28 mouse cellular contexts compared by ENCODE assay signal in genomic region chr2:85144908-85145307, GRCm38 (mm10). TPM values are rescaled to one million over a fixed set of nuclear protein-coding genes. Genes with fewer than 3 reads are reported as not detected.
"Had no signal": no experiment of that assay in that cellular context is flagged by ENCODE, and none has a peak within 500 bp of the region (broad histone marks: within the 10 kb centered on the region; RNA-seq: fewer than 3 reads in every experiment).

No protein-coding gene starts in this region.

- H3K4me3 ChIP-seq: embryonic facial prominence, embryonic 10.5 days; embryonic facial prominence, embryonic 12.5 days; embryonic facial prominence, embryonic 13.5 days; embryonic facial prominence, embryonic 15.5 days; erythroblast, embryonic 14.5 days; forebrain, embryonic 10.5 days; forebrain, embryonic 12.5 days; forebrain, embryonic 13.5 days; forebrain, embryonic 15.5 days; gastrocnemius, adult 2 months; heart, adult 2 months had no signal

- H3K36me3 ChIP-seq: embryonic facial prominence, embryonic 10.5 days; embryonic facial prominence, embryonic 12.5 days; embryonic facial prominence, embryonic 13.5 days; embryonic facial prominence, embryonic 15.5 days; forebrain, embryonic 10.5 days; forebrain, embryonic 12.5 days; forebrain, embryonic 15.5 days had no signal

- DNase-seq: cerebellum, adult 2 months; cerebellum, adult 8-10 months; cerebellum, adult 9-10 months; cerebellum, adult 9-11 months; cerebellum, postnatal 10 days; cerebellum, postnatal 14 days; cerebellum, postnatal 25 days; cerebellum, postnatal 36 days; embryo, embryonic 11 days; forebrain, postnatal 0 days; gastrocnemius, adult 2 months; gastrocnemius, postnatal 10 days; gastrocnemius, postnatal 14 days; gastrocnemius, postnatal 25 days; gastrocnemius, postnatal 36 days; heart, adult 2 months had no signal

- H3K4me1 ChIP-seq: embryonic facial prominence, embryonic 10.5 days; embryonic facial prominence, embryonic 12.5 days; embryonic facial prominence, embryonic 13.5 days; embryonic facial prominence, embryonic 15.5 days; forebrain, embryonic 10.5 days; forebrain, embryonic 12.5 days; forebrain, embryonic 13.5 days; forebrain, embryonic 15.5 days had no signal

- H3K4me2 ChIP-seq: embryonic facial prominence, embryonic 12.5 days; embryonic facial prominence, embryonic 13.5 days; embryonic facial prominence, embryonic 15.5 days; forebrain, embryonic 12.5 days; forebrain, embryonic 13.5 days; forebrain, embryonic 15.5 days had no signal

- H3K27me3 ChIP-seq: embryonic facial prominence, embryonic 12.5 days; embryonic facial prominence, embryonic 13.5 days; embryonic facial prominence, embryonic 15.5 days; forebrain, embryonic 12.5 days; forebrain, embryonic 13.5 days; forebrain, embryonic 15.5 days had no signal

- ATAC-seq: forebrain, embryonic 13.5 days; forebrain, embryonic 14.5 days; forebrain, embryonic 15.5 days; forebrain, embryonic 16.5 days; forebrain, postnatal 0 days had no signal

- H3K9me3 ChIP-seq: embryonic facial prominence, embryonic 10.5 days; embryonic facial prominence, embryonic 12.5 days; embryonic facial prominence, embryonic 13.5 days; embryonic facial prominence, embryonic 15.5 days; forebrain, embryonic 10.5 days; forebrain, embryonic 12.5 days; forebrain, embryonic 13.5 days; forebrain, embryonic 15.5 days had no signal

- H3K27ac ChIP-seq: embryonic facial prominence, embryonic 10.5 days; embryonic facial prominence, embryonic 12.5 days; embryonic facial prominence, embryonic 13.5 days; embryonic facial prominence, embryonic 15.5 days; forebrain, embryonic 10.5 days; forebrain, embryonic 12.5 days; forebrain, embryonic 13.5 days; forebrain, embryonic 15.5 days; gastrocnemius, adult 2 months; heart, adult 2 months had no signal

- H3K9ac ChIP-seq: embryonic facial prominence, embryonic 12.5 days; embryonic facial prominence, embryonic 13.5 days; embryonic facial prominence, embryonic 15.5 days; forebrain, embryonic 12.5 days; forebrain, embryonic 13.5 days; forebrain, embryonic 15.5 days; forebrain, postnatal 0 days had no signal

RNA-seq across cellular contexts. Expression of gene Aplnr, which starts 8.9 kb away (rescaled TPM):
- polyA plus RNA-seq: erythroblast, embryonic 14.5 days had no signal

RNA-seq across cellular contexts. Expression of gene Lrrc55, which starts 52.1 kb away (rescaled TPM):
- total RNA-seq: common myeloid progenitor, adult 5-6 weeks had no signal
- polyA plus RNA-seq: erythroblast, embryonic 14.5 days had no signal
